Mouse (Mus musculus): ENCODE data around the gene Tfrc.

GRCm38 (mm10) chr16:32656794-32657193 is 48.1 kb downstream of the Tfrc start:
- no peak for TF ChIP-seq GATA2 (IDR thresholded peaks at IDR 0.05; ENCODE audit: borderline replicate concordance, low read depth, low read length)
- TF ChIP-seq TAL1 (conservative IDR thresholded peaks at IDR 0.05; ENCODE audit: low read depth, low read length) = no peak
- no peak for TF ChIP-seq CTCF (IDR thresholded peaks at IDR 0.05; ENCODE audit: low read depth, low read length)
- TF ChIP-seq POLR2AphosphoS5 (IDR thresholded peaks at IDR 0.05; ENCODE audit: insufficient replicate concordance, low read depth, low read length) = no peak
